Mouse (Mus musculus) gastrocnemius, postnatal 4 days (tissue): Measurements from ENCODE around the gene Gm28048. TPM values are rescaled to one million over a fixed set of nuclear protein-coding genes. Genes with fewer than 3 reads are reported as not detected.

Experiments used
- DNase-seq, 2 experiments: peaks; one replicate each; pipeline ENCODE4 v3.0.0; 2021 to 2022; ENCODE audit warnings: low spot score in 2 of 2, mixed read lengths in 2 of 2
- total RNA-seq, 2 experiments: library from RNA; stranded (reverse); gene quantifications; 2 replicates each; pipeline ENCODE4 v1.2.3; 2021

Gm28048 gene
- total RNA-seq, 2 experiments from 2014 or later = 5.5 to 6.5 TPM

DNA sequence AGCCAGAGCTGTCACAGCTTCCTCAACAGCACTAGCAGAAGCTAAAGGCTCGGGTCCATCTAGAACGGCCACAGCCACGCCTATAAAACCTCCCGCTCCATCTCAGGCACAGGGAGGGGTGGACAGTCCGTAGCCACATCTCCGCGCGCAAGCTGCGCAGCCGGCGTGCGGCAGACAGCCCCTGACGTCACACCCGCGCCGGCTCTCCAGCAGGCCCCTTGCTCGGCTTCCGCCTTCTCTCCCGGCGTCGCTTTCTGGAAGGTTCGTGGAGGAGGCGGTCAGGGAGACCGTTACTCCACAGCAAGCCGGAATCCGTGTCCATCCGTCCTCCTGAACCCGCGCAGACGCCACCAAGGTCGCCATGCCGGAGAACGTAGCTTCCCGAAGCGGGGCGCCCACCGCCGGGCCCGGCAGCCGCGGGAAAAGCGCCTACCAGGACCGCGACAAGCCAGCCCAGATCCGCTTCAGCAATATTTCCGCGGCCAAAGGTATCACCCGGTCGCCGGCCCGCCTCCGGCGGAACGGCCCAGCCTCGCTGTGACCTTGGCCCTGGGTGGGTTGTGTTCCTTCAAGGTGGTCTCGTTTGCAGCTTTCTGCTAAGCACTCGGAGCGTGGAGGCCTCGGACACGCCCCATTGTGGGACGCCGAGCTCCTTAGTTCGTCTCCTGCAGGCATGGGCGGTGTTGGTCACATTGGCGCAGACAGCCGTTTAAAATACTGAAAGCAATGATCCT, 8.7 kb upstream of the Gm28048 start, which contains the start of gene Cct4:
TSS of gene Cct4 (plus strand) at position 127 of the 734 bp plus-strand sequence.
- peak; percentile 81 to 93 for DNase-seq

DNA sequence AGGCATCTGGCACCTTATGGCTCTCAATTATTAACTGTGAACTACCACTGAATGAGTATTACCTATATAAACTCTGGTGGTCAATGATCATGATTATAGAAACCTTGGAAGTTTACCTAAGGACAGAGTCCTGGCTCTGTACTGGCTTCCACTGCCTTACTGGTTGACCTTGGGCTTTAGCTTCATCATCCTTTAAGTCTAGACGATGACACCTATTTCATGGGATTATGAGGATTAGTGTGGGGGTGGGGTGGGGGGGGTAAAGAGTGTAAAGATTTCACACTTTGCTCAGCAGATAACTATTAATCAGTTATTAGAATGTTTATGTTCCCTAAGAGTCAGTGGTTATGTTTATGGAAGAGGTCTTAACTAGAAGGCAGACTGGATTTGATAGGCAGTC, 7.9 kb upstream of the Gm28048 start:
- DNase-seq = no peak

DNA sequence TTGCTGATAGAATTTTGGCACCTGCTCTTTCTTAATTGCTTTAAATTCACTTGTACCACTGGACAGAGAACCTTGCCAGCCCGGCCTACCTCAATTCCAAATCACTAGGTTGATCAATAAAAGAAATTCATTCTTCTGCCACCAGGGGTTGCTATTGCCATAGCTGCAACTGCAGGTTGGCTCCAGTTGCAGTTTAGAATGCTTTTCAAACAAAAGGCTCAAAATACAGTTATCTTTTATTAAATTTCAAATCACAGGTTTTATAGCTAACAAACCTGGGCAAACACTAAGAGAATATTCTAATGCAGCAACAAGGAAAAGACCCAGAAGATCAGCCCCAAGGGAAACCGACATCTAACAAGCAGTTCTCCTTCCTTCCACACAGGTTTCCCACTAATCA, 5.5 kb upstream of the Gm28048 start:
- DNase-seq = peak in 1 of 2 experiments; percentile 26

DNA sequence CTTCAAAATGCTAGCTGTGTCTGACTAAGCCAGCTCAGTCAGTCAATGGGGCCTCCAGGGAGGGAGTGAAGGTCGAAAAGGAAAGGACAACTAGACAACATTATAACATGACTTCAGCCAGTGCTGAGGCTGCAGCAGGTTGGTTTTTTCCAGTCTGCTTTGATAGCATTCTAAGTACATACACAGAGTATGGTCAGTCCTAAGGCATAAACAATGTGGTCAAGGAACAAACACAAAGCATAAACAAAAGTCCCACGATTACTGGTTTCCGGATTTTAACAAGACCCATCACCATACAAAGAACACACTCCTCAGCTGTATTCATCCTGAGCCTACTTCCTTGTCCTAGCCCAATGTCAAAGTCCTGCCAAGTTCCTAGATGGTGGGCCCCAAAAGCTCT, 3.6 kb upstream of the Gm28048 start:
- no peak for DNase-seq

DNA sequence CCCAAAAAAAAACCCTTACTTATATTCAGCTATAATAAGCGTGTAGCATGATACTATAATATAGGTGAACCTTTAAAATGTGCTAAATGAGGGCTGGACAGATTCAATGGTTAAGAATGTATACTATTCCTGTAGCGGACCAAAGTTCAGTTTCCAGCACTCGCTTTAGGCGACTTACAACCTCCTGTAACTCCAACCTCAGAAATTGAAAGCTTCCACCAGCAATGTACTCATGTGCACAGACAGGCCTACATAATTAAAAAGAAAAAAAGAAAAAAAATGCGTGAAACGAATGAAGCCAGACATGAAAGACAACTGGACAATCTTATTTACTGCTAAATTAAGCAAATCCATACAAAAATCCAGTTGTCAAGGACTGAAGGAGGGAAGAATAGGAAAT, 956 bp upstream of the Gm28048 start:
- DNase-seq = no peak

DNA sequence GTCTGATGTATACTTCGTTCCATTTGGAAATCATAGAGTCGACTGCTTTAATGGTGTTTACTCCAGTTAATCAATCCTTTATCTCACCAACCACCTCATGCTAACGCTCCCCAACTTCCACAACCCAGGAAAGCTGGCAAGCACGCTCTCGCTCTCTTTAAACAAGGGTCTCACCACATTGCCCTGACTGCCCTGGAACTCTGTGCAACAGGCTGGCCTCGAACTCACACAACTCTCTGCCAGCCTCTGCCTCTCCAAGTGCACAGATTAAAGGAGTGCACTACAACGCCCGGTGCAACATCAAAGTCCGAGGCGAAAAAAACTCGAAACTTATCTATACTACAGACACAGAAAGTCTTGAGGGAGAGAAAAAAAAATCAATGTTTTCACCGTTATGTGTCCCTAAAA, 343 bp downstream of the Gm28048 start:
- no peak for DNase-seq

DNA sequence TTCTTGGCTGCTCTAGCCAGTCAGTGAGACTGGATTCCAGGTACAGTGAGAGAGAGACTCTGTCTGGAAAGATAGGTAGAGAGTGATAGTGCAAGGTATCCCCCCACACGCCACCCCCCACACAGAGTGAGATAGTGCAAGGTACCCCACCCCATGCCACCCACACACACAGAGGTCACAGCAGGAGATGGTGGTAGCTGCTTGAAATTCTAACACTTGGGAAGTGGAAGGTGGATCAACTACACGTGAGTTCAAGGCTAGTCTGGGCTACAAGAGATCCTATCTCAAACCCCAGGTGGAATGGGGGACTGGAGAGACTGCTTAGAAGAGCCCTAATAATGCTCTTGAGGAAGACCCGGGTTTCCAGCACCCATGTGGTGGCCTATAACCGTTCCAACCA, 849 bp downstream of the Gm28048 start:
- no peak for DNase-seq

DNA sequence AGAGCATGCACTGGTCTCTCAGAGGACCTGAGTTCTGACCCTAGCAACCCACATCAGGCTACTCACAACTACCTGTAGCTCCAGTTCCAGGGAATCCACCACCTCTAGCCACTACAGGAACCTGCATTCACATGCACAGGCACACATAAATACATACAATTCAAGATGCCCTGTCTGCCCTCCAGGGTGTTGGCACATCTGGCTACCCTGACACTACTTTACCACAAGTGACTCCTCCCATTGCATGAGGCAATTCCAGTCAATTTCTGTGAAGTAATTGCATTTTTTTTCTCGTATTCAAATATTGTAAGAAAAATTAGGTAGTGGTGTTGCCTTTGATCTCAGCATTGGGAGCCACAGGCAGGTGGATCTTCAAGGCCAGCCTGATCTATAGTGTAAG, 2.7 kb downstream of the Gm28048 start:
- no peak for DNase-seq

DNA sequence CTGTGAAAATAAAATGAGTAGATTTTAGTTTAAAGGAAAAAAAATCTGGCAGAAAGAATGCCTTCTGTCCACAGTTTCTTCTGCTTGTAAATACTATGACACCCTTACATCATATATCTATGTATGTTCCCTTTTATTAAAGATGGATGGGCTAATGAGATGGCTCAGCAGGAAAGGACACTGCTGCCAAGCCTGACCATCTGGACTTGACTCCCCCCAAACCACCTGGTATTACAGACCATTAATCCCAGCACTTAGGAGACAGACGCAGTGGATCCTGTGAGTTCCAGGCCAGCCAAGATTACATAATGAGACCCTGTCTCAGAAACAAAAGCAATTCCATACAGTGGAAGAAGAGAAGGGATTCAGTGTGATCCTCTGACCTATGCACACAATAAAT, 3.2 kb downstream of the Gm28048 start:
- DNase-seq = no peak

DNA sequence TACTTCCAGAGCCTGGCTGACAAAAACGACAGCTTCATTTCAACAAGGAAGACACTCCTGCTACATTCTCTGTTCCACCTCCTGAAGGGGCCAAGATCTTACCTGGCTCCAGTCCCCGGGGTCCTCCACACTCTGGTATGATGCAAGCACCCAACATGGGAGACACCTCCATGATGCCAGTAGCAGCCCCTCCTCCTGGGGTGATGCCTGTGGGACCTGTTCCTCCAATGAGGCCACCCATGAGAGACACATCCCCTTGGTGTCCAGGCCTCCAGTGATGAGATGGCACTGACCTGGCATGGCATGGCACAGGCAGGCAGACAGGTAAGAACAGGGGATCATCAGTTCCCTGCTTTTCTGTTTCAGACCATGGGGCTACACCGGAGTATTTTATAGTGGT, 3.7 kb downstream of the Gm28048 start:
- no peak for DNase-seq

DNA sequence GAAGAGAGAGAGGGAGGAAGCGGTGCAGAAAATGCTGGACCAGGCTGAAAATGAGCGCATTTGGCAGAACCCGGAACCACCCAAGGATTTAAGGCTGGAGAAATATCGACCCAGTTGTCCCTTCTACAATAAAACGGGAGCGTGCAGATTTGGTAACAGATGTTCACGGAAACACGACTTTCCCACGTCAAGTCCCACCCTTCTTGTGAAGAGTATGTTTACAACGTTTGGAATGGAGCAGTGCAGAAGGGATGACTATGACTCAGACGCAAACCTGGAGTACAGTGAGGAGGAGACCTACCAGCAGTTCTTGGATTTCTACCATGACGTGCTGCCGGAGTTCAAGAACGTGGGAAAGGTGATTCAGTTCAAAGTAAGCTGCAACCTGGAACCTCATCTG, 8.3 kb downstream of the Gm28048 start:
- DNase-seq = no peak

DNA sequence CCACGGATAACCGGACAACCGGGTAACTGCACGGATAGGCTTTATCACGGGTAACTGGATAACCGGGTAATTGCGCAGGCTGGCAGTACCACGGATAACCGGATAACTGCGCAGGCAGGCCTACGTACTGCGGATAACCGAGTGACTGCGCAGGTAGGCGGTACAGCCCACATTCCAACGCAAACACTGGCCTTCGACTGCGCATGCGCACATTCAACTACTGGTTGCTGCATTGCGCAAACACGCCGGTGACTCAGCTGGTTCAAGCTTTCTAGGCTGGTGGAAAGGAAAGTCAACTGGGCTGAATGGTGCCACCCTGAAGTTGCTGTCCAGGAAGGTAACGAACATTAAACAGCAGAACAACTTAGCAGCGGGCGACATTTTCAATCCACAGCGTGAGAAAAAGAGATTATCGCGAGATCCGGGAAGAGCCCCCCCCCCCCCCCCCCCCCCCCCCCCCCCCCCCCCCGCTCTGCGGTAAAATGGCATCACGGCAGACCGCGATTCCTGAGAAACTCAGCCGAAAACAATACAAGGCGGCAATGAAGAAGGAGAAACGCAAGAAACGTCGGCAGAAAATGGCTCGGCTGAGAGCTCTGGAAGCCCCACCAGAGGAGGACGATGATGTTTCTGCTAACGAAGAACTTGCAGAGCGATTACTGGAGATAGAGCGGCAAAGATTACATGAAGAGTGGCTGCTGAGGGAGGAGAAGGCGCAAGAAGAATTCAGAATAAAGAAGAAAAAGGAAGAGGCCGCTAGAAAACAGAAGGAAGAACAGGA, 9.0 kb downstream of the Gm28048 start:
- peak; percentile 34 to 72 for DNase-seq

DNA sequence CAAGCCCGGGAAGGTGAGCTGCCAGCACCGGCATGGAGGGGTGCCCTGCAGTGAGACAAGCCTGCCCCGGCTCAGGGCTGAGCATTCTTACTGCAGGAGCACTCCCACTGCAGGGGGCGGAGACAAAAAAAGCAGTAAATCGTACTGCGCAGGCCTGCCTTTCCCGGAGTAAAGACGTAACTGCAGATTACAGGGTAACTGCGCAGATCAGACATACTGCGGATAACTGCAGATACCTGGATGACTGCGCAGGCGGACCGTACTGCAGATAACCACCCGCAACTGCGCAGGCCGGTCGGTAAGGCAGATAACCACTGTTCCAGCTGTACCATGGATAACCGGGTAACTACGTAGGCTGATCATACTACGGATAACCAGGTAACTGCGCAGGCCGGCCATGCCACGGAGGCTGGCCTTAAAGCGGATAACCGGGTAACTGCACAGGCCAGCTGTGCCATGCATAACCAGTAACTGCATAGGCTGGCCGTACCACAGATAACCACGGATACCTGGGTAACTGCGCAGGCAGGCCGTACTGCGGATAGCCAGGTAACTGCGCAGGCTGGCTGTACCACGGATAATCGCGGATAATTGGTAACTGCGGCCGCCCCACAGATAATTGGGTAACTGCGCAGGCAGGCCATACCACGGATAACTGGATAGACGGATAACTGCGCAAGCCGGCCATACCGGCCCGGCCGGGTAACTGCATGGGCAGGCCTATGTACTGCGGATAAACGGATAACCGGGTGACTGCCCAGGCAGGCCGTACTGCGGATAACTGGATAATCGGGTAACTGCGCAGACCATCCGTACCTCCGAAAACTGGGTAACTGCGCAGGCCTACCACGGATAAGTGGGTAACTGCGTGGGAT, 9.8 kb downstream of the Gm28048 start, which contains the start of gene Zrsr1:
TSS of gene Zrsr1 (plus strand) at position 171 of the 875 bp plus-strand sequence.
- DNase-seq = peak in 1 of 2 experiments; percentile 24

DNA sequence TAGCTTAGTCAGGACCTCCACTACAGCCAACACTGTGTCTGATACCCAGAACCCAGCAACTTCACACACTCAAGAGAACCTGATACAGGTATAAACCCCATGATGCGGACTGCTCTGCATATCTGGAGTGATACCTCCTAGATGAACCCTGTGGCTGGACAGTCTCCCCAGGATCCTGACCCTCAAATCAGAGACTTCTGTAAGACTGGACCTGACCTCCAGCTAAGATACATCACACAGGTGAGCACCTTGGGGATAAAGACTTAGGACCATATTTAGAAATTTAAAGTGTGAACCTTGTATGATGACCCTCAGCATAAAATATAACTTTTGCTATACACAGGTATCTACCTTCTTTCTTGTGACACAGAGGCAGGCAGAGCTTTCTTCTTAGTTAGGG, 11.3 kb downstream of the Gm28048 start:
- no peak for DNase-seq

DNA sequence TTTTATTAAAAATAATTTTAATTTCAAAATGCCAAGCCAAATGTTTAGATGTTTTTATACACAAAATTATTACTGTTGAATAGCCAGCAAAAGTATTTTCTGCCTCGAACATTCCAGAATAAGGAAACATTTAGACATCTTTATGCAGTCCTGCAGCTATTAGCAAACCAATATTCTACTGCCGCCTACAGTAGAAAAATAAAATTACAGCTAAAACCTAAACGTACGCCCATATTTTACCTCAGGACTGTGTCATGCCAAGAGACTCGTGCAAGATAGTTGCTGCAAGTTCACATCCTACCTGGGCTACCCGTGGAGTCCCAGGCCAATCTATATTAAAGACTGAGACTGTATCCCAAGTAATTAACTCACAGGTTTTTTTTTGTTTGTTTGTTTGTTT, 12.4 kb downstream of the Gm28048 start:
- no peak for DNase-seq

DNA sequence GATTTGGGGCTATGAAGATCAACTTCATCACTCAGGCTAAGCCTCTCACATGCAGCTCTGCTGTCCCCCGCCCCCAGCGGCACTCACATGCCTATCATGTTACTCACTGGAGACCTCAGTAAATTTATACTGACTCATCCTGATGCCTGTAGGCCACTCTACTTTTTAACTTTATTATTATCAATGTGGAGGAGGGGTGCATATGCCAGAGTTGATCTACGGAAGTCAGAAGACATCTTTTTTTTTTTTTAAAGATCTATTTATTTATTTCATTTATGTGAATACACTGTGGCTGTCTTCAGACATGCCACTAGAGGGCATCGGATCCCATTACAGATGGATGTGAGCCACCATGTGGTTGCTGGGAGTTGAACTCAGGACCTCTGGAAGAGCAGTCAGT, 16.4 kb downstream of the Gm28048 start:
- no peak for DNase-seq

DNA sequence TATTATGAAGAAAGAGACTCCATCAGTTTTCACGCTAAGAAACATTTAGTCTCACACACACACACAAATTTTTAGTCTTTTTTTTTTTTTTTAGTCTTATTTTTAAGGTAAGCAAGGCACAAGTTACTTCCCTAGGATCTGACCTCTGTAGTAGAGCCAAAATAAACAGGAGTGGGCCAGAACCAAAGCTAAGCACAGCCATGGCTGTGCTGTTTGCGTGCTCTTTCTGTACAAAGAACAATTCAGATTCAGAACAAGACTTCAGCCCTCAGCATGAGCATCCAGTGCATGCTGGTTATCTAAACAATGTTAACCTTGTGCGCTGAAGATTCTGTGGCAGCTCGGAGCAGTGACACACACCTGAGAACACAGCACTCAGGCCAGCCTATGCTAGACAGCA, 17.5 kb downstream of the Gm28048 start:
- DNase-seq = no peak

DNA sequence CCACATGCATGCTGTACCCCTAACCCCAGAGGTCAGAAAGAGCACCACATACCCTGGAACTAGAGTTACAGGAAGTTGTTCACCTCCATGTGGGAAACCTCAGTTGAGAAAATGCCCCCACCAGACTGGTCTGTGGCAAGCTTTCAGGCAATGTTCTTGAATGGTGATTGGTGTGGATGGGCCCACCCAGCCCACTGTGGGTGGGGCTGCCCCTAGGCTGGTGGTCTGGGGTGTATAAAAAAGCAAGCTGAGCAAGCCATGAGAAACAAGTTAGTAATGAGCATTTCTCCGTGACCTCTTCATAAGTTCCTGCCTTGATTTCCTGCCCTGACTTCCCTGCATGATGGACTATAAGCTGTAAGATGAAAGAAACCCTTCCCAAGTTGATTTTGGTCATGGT, 19.8 kb downstream of the Gm28048 start:
- no peak for DNase-seq

DNA sequence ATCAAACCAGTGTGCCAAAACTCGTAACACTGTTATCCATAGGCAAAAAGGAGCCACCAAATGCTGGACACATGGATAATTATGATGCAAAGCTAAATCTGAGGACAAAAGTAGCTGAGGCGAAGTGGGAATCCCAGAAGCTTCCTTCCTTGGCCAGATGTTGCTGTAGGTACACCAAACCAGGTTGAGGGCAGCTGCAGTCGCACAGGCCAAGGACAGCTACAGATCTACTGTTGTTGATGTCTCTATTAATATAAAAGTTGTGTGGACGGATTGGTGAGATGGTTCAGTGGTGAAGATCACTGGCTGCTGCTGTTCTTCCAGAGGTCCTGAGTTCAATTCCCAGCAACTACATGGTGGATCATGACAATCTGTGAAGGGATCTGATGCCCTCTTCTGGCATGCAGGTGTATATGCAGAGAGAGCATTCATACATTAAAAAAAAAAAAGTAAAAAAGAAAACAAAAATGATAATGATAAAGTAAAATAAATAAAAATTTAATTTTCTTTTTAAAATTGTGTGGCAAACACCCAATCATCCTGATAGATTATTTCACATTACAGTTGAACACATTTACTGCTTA, 24.0 kb downstream of the Gm28048 start:
- no peak for DNase-seq

DNA sequence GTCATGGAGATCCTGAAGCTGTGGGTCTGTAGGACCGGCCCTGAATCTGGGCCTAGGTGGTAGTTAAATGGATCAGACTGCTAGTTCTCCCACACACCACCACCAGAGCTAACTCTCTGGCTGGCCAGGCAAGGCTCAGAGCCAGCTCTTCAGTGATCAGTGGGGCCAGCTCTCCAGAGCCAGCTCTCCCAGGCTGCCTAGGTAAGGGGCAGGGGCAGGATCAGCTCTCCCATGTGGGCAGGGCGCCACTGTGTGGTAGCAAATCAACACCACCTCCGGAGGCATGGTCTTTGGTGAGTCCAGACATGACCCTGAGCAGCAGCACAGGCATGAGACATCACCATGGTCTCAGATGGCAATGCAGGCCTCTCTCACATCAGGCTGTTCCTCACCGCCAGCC, 25.1 kb downstream of the Gm28048 start:
- DNase-seq = peak in 1 of 2 experiments; percentile 26

DNA sequence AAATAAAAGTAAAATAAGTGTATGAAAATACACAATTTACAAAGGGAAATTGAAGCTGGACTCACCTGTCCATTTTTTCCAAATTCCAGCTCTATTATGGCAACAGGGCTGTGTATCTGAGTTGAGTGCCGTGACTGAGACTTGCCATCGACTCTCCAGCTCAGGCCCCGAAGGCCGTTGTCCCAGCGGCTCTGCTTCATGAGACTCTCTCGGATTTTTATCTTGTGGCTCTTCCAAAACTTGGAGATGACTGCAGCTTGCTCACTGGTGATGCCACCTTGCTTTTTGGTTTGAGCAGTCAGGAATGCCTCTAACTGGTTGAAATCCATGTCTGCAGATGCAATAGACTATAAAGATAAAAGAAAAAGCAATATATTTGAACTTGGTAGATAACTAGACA, 25.5 kb downstream of the Gm28048 start:
- no peak for DNase-seq
